Mouse (Mus musculus): ENCODE measurements around the gene Pip5kl1. TPM values are rescaled to one million over a fixed set of nuclear protein-coding genes. Genes with fewer than 3 reads are reported as not detected.

Gene Pip5kl1
- total RNA-seq, 2 experiments from 2014 or later: not detected

DNA sequence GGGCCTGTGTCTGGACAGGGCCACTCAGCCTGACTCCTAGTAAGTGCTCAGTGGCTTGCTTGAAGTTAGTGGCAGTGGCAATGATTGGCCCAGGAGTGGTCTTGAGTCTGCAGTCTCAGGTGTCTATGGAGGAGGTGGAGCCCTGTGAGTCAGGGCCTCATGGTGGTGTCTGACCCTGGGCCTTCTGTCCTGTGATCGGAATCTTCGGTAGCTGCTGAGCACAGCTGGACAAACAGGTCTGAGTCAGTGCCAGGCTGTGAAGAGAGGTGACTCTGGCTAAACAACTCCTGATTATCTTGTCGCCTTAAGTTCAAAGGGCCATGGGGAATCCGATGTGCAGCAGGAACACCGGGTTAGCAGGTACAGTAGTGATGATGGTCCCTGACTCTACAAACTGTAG is 27.2 kb upstream of the Pip5kl1 start:
- intact Hi-C loops (cut with DNase I): no loop called here
- DNase-seq (ENCODE audit: low spot score): no peak

GRCm38 (mm10) chr2:32547964-32548739 is 26.4 kb upstream of the Pip5kl1 start:
- DNase-seq (ENCODE audit: low spot score): no peak
- intact Hi-C loops (cut with DNase I): no loop called here

GRCm38 (mm10) chr2:32549171-32549570 is 25.4 kb upstream of the Pip5kl1 start:
- intact Hi-C loops (cut with DNase I): no loop called here
- no peak for DNase-seq (ENCODE audit: low spot score)

DNA sequence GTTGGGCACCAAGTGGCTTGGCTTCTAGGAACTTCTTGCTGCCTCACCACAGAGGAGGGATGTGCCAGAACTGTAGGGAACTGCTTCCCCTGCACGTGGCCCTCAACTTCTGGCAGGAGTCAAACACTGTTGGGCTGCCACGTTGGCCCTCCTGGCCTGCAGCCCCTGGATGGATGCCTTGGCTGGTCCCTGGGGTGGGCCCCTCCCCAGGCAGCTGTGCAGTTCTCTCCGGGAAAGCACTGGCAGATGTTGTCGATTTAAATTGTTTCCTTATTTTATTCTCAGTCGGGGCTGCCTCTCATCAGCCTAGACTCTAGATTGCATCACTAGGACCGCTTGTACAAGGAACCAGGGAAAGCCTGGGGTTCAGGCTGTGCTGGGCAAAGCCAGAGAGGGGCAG is 24.8 kb upstream of the Pip5kl1 start:
- DNase-seq (ENCODE audit: low spot score): peak; percentile 81
- intact Hi-C loops (cut with DNase I): no loop called here

DNA sequence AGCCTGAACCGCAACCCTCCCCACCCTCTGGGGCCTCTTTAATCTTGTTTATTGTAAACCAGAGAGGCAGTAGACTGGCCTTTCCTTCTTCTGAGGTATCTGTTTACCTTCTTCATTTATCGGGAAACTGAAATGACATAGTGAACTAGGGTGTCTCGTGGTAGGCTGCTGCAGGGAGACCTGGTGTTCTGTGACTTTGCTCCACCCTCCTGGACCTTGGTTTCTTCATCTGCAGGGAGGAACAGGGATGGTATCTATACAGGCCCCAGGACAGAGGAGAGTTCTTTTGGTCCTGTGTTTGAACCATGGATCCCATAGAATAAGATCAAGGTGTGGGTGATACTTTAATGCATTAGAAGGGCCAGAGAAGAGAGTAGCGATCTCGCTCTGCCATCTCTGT is 23.4 kb upstream of the Pip5kl1 start:
- intact Hi-C loops (cut with DNase I): no loop called here

GRCm38 (mm10) chr2:32553592-32554148 is 20.9 kb upstream of the Pip5kl1 start:
- no peak for DNase-seq (ENCODE audit: low spot score)
- intact Hi-C loops (cut with DNase I): no loop called here

More for the DNA sequence above, 23.4 kb upstream of the Pip5kl1 start:
- DNase-seq (ENCODE audit: low spot score): no peak

DNA sequence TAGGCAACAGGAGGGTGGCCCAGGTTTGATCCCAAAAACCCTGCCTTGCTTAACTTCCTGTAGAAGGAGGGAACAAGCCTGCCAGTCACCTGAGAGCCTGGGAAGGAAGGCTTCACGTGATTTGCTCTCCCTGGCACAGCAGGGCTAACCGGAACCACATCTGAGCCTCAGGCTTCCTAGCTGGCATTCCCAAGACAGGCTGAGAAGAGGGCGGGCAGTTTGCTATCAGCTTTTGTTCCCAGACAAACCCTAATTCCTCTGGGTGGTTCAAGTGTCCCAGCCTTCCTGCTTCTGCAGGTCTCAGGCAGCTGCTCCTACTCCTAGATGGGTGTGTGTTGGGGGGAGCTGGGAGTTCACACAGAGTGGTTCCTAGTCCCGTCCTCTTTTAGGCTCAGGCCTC is 19.1 kb upstream of the Pip5kl1 start:
- intact Hi-C loops (cut with DNase I): no loop called here
- no peak for DNase-seq (ENCODE audit: low spot score)

- intact Hi-C loops (cut with DNase I): no loop called here
- no peak for DNase-seq (ENCODE audit: low spot score)
These were observed 18.6 kb upstream of the Pip5kl1 start for GRCm38 (mm10) chr2:32556019-32556418.

- intact Hi-C loops (cut with DNase I): no loop called here
- no peak for DNase-seq (ENCODE audit: low spot score)
These were observed 15.0 kb upstream of the Pip5kl1 start for GRCm38 (mm10) chr2:32559570-32559969.

- DNase-seq (ENCODE audit: low spot score): no peak
- intact Hi-C loops (cut with DNase I): loop anchor here (1.0 to 5.0 kb wide), 4 partner anchors 28 to 162 kb away; no protein-coding TSS in a partner anchor
These were observed 8.0 kb upstream of the Pip5kl1 start for GRCm38 (mm10) chr2:32566536-32567063.

DNA sequence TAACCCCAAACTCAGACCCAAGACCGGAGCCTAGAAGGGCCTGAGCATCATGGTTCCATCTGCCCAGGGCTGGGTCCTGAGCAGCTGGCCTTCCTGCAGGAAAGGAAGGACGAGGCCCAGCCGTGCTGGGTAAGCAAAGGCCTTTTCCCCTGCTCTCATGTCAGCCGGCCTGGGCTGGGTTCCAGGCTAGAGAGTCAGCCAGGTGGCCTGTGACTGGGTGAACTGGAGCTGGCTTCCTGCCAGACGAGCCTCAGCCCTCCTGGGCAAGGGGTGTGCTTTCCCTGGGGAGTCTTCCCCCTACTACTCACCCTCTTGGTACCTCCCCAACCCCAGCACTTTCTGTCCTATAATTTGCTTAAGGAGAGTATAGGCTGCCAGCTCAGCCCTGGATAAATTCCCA is 6.4 kb upstream of the Pip5kl1 start:
- intact Hi-C loops (cut with DNase I): loop anchor here (5.0 kb wide), 1 partner anchor 146 kb away; no protein-coding TSS in a partner anchor
- no peak for DNase-seq (ENCODE audit: low spot score)

DNA sequence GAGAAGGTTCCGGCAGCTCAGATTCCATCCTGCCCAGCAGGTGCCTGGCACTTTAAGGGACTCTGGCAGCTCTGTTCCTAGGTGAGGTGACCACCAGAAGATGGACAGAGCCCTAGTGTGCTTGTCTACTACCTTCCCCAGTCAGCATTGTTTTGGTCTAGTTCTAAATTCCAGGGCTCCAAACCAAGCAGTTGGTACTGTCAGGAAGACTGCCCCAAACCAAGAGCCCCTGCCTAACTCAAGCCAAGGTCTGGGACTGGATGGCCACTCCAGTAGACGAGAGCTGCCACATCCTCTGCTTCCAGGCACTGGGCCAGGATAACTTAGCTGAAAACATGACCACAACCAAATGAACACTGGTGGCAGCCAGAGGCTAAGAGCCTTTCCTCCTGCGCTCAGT is 5.7 kb upstream of the Pip5kl1 start:
- no peak for DNase-seq (ENCODE audit: low spot score)
- intact Hi-C loops (cut with DNase I): loop anchor here (5.0 kb wide), 1 partner anchor 147 kb away; no protein-coding TSS in a partner anchor

DNA sequence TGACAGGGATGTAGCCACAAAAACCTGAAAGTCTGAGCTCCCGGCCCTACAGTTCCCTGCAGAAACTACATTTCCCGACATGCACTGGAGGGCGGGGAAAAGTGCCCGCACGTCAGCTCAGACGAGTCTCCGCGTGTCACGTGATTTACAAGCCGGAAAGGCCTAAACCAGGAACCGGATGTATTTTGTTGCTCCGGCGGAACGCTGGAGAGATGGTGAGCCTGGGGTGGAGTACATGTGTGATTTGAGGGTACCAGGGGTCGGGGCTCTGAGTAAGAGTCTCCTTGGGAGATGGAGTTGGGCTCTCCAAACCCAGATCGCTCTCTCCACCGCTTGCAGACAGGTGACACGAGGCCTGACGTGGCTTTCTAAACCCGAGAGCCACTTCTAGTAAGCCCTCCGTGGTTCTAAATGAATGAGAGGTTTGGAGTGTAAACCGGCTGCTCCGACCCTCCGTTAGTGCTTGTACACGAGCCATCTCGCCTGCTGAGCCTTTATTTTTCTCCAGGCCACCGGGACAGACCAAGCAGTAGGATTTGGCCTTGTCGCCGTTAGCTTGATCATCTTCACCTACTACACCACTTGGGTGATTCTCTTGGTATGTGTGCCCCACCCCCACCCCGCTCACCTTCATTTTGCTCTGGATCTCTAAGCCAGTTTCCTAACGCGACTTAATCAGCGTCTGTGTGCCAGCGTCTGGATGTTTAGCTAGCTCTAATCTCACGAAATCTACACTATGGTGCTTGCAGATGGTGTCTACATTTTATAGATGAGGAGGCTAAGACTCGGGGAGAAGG is 3.7 kb upstream of the Pip5kl1 start, which contains the start of gene Dpm2:
Gene Dpm2 (plus strand): TSS at position 161 of the 797 bp plus-strand sequence.
- intact Hi-C loops (cut with DNase I): no loop called here
- DNase-seq (ENCODE audit: low spot score): peak; percentile 82

DNA sequence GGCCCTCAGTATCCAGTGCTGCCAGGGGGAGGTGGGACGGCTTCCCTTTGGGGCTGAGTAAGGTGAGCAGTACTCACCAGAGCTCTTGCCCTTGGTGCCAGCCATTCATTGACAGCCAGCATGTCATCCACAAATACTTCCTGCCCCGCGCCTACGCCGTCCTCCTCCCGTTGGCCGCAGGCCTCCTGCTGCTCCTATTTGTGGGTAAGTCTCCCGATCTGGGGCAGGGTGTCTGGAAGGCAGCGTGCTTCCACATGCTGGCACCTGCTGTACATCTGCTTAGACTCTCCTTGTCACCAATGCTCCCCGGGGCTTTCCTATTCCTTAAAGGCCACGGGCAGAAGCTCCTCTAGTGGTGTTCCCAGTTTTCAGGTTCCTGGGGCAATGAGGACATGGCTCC is 2.4 kb upstream of the Pip5kl1 start:
- intact Hi-C loops (cut with DNase I): no loop called here
- no peak for DNase-seq (ENCODE audit: low spot score)

GRCm38 (mm10) chr2:32574901-32575585 is 446 bp downstream of the Pip5kl1 start:
- intact Hi-C loops (cut with DNase I): no loop called here

GRCm38 (mm10) chr2:32575586-32576160 is 1.1 kb downstream of the Pip5kl1 start, which contains the start of gene 9430097D07Rik:
Gene 9430097D07Rik (minus strand): TSS chr2:32575684.
- DNase-seq (ENCODE audit: low spot score): no peak
- intact Hi-C loops (cut with DNase I): no loop called here

More at GRCm38 (mm10) chr2:32574901-32575585, 446 bp downstream of the Pip5kl1 start:
- DNase-seq (ENCODE audit: low spot score): no peak

- DNase-seq (ENCODE audit: low spot score): no peak
- intact Hi-C loops (cut with DNase I): no loop called here
These were observed 1.9 kb downstream of the Pip5kl1 start for GRCm38 (mm10) chr2:32576532-32576931.

GRCm38 (mm10) chr2:32578146-32579046 is 3.8 kb downstream of the Pip5kl1 start:
- intact Hi-C loops (cut with DNase I): no loop called here
- DNase-seq (ENCODE audit: low spot score): no peak
